Mouse (Mus musculus): ENCODE data around the gene Hus1b.

GRCm38 (mm10) chr13:30910889-30911288, 36.7 kb downstream of the Hus1b start:
- TF ChIP-seq CTCF (IDR thresholded peaks at IDR 0.05; ENCODE audit: low read depth), result no peak
- TF ChIP-seq EP300 (IDR thresholded peaks at IDR 0.05; ENCODE audit: low read depth), result no peak
